Mouse (Mus musculus): ENCODE results near the gene Vmn2r23.
"Not testable (repeated sequence)": the region's sequence is repeated elsewhere in the genome, so short reads cannot be mapped to it uniquely, and the experiment has no call there.

Vmn2r23 gene

DNA sequence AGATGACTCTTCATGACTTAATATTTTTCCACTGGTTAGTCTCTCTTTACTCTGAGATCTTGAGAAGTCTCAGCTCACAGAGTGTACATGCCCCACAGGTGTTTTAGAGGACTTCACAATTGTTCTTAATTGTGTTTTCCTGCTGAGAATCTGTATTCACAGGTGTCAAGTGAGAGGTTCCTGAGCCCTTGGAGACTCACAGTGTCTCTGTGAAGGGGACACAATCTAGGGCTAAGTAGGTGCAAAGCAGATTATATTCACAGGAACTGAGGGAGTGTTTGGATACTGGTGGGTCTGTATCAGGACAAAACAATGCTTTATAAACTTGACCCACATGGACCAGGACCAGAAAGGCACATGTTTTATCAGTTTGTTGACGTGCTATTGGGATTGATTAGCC is at the start of gene Vmn2r23:
Gene Vmn2r23, plus strand, starts transcription at position 301 of the 400 bp plus-strand sequence.
- DNase-seq = no peak

DNA sequence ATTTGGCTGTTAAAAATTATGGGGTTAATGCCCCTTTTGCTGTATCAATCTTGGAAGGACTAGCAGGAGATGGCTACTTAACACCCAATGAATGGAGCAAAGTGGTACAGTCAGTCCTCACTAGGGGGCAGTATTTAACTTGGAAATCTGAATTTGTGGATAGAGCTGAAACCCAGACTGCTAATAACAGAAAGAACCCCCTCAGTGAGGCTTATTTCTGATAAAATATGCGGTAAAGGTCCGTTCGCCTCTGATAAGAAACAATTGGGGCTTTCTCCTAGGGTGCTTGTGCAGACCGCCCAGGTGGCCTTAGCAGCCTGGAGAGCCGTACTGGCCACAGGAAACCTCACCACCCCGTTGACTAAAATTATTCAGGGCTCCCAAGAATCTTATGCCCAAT is 45.4 kb upstream of the Vmn2r23 start:
- DNase-seq = no peak

DNA sequence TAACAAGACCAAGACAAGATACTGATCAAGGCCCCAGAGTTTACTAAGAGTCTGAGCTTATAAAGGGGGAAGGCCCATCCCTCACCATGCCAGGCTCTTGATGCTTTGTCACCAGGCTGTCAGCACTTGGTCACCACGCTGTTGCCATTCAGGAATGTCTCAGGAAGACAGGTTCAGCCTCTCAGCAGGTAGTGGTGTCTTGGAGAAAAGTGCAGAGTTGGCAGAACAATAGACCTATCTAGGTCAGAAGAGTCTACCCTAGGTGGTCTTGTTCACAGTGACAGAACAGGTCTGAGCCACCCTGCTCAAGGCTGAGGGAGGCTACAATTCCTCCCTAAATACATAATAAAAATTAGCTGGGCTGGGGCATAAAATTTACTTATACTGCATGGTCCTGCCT is 5.8 kb upstream of the Vmn2r23 start:
- not testable (repeated sequence) for DNase-seq

DNA sequence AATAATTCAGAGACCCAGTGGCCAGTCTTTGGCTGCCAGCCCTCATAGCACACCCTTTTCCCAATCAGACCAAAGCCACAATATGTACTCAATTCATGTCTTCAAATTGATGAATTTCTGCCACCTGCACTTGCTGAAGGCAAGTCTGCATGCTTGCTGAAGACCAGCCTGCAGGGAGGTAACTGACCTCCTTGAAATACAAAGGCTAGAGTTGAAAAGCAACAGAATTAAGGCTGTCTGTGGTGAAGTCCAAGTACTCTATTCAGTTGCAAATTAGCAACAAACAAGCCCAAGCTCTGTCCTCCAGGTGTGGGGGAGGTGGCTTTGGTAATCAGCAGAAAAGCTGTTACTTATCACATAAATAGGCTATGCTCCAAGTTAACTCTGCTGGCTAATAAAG is 5.3 kb upstream of the Vmn2r23 start:
- DNase-seq = no peak

DNA sequence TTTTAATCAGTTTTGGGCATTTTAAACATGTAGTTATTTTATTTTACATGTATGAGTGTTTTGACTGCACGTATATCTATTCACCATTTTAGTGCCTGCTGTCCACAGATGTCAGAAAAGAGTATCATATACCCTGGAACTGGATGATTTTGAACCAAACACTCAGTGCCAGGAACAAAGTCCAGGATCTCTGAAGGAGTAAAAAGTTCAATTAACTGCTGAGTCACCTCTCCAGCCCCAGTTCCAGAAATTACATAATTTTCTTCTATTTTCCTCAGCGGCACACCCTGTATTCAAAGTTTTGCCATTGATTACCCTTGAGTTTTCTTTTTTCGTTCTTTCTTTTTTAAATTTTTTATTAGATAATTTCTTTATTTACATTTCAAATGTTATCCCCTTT is 67.6 kb downstream of the Vmn2r23 start:
- DNase-seq = no peak

DNA sequence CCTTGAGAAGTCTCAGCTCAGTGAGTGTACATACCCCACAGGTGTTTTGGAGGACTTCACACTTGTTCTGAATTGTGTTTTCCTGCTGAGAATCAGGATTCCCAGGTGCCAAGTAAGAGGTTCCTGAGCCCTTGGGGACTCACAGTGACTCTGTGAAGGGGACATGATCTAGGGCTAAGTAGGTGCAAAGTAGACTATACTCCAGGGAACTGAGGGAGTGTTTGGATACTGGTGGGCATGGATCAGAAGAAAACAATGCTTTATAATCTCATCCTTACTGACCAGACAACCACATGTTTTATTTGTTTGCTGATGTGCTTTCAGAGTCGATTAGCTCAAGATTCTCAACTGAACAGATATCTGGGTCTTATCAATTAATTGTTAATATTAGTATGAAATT is 76.1 kb downstream of the Vmn2r23 start, which contains the start of gene Vmn2r24:
Gene Vmn2r24, plus strand, starts transcription at position 301 of the 400 bp plus-strand sequence.
- no peak for DNase-seq

DNA sequence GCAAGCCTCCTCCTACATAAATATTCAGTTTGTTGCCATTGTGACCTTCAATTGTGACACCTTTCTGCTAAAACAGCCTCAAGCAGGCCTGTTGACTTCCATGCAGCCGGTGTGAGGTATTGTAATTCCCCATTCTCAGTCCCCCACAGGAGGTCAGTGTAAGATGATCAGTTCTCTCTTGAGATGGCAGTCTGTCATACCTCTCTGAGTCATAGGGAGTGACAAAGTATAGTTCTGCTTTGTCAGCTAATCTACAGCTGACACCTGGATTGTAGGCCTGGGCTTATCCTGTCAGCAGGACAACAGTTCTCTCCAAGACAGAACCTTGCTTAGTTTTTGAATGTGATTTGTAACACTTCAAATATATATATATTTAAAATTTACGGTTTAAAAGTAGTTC is 82.4 kb downstream of the Vmn2r23 start:
- no peak for DNase-seq

DNA sequence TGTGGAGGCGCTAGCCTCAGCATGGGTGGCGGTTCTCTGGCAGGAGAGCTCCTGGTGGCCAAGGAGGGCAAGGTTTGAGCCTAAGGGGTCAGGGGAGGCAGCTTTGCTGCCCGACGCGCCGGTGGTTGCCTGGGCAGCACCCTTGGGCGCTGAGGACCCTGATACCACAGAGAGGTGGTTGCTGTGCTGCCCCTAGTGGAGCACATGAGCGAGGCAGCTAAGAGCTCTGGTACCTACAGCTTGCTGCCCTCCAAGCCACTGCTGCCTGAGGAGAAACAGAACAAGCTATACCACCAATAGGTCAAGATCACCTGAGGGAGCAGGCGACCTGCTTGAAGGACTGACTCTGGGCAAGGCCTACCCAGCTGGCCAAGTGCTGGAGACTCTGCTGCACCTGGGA is 91.3 kb downstream of the Vmn2r23 start:
- no peak for DNase-seq
